Mouse (Mus musculus): Measurements from ENCODE around the gene Jpt1. TPM values are rescaled to one million over a fixed set of nuclear protein-coding genes. Genes with fewer than 3 reads are reported as not detected.
"Not testable (repeated sequence)": the region's sequence is repeated elsewhere in the genome, so short reads cannot be mapped to it uniquely, and the experiment has no call there.

Jpt1 gene
- total and polyA plus RNA-seq, 2 experiments, result 14.1 to 28.4 TPM

DNA sequence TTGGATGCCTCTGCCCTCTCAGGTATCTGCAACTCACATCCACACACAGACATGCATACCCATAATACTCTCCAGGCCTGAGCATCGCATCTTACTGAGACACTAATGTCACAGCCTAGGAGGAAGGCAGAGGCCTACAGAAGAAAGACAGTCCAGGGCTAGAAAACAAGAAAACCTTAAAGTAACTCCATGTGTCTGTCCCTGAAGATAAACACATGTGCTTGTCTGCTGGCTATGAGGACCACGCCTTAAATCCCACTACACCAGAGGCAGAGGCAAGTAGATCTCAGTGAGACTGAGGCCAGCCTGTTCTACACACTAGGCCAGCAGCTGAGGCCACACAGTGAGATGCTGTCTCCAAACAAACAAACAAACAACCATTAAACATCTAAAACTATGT, 3.1 kb downstream of the Jpt1 start:
- no peak overlapping the region for H3K27ac ChIP-seq (replicated peaks; ENCODE audit: insufficient read depth, low read depth, low read length)
- H3K36me3 ChIP-seq (ENCODE audit: control insufficient read depth, insufficient read depth, low read length), result no peaks in the 10 kb centered on the region
- no peaks in the 10 kb centered on the region for H3K27me3 ChIP-seq (ENCODE audit: control insufficient read depth, insufficient read depth, low read length)
- H3K4me3 ChIP-seq (ENCODE audit: insufficient read depth, low read depth, low read length), result no peak overlapping the region
- H3K4me1 ChIP-seq (ENCODE audit: control insufficient read depth, insufficient read depth, low read length), result peaks cover 13% of the 10 kb centered on the region
- 98% methylated on average over 2 of the region's 2 CpGs for WGBS
- TF ChIP-seq POLR2A (IDR thresholded peaks at IDR 0.05; ENCODE audit: extremely low read depth, insufficient read depth, low read length), result no peak
- no peak overlapping the region for H3K9ac ChIP-seq (ENCODE audit: low read depth, low read length)
- no peak for DNase-seq (ENCODE audit: extremely low read depth, low read depth, low spot score)
- peaks cover 8% of the 10 kb centered on the region; the same call in 1 of the 2 replicates for H3K79me2 ChIP-seq (ENCODE audit: control insufficient read depth, insufficient read depth, low read length)

DNA sequence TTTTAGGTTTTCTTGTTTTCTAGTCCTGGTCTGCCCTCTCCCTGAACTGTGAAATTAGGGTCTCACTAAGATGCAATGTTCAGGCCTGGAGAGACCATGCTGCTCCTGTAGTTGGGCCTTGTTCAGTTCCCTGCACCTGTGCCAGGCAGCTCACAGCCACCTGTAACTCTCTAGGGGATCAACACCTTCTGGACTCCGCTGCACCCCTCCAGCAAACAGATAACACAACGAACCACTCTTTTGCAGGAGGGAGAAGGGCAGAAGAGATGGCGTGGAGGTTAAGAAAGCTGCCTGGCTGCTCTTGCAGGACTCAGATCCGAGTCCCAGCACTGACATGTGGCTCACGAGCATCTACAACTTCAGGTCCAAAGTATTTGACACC, 3.7 kb downstream of the Jpt1 start:
- TF ChIP-seq POLR2A (IDR thresholded peaks at IDR 0.05; ENCODE audit: extremely low read depth, insufficient read depth, low read length), result no peak
- no peak for TF ChIP-seq CTCF (IDR thresholded peaks at IDR 0.05; ENCODE audit: low read depth, low read length)
- no peak overlapping the region for H3K9ac ChIP-seq (ENCODE audit: low read depth, low read length)
- H3K36me3 ChIP-seq (ENCODE audit: control insufficient read depth, insufficient read depth, low read length), result no peaks in the 10 kb centered on the region
- H3K27ac ChIP-seq (replicated peaks; ENCODE audit: insufficient read depth, low read depth, low read length), result no peak overlapping the region
- peaks cover 13% of the 10 kb centered on the region for H3K4me1 ChIP-seq (ENCODE audit: control insufficient read depth, insufficient read depth, low read length)
- H3K4me3 ChIP-seq (ENCODE audit: insufficient read depth, low read depth, low read length), result no peak overlapping the region
- no peaks in the 10 kb centered on the region for H3K27me3 ChIP-seq (ENCODE audit: control insufficient read depth, insufficient read depth, low read length)
- DNase-seq (ENCODE audit: extremely low read depth, low read depth, low spot score), result no peak
- 91% methylated on average over 5 of the region's 5 CpGs for WGBS
- peaks cover 8% of the 10 kb centered on the region; the same call in 1 of the 2 replicates for H3K79me2 ChIP-seq (ENCODE audit: control insufficient read depth, insufficient read depth, low read length)

DNA sequence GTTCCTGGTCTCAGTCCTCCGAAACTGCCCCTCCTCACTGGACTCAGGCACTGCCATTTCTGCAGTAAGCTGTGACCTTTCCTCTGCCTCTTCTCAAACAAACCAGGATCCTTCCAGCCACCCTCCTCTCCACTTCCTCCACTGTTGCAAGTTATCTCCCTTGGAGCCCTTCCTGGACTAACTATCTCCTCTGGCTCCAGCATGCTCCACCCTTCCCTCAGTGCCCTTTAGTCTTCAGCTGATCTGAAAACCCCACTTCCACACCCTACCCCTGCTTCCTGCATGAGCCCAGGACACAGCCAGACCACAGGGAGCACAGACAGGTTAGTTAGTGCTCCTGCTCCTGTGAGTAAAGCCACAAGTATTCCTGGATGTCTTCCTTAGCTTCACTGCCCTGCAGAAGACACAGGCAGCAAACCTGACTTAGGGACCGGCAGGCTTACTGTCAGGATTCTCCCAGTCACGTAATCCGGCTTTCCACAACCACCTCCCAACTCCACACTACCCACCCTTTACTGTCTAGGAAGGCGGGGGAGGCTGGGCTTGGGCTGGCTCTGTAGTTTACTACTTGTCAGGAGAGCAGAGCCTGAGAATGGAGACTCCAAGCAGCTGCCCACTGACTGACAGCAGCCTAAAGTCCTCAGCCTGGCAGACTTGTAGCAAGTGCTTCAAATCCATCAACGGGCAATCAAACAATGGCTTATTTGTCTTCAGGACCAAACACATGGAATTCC, 4.2 kb downstream of the Jpt1 start:
- DNase-seq (ENCODE audit: extremely low read depth, low read depth, low spot score), result peak; percentile 28
- H3K79me2 ChIP-seq (ENCODE audit: control insufficient read depth, insufficient read depth, low read length), result peaks cover 8% of the 10 kb centered on the region; the same call in 1 of the 2 replicates
- H3K4me3 ChIP-seq (ENCODE audit: insufficient read depth, low read depth, low read length), result no peak overlapping the region
- no peaks in the 10 kb centered on the region for H3K36me3 ChIP-seq (ENCODE audit: control insufficient read depth, insufficient read depth, low read length)
- H3K4me1 ChIP-seq (ENCODE audit: control insufficient read depth, insufficient read depth, low read length), result peaks cover 13% of the 10 kb centered on the region
- H3K27me3 ChIP-seq (ENCODE audit: control insufficient read depth, insufficient read depth, low read length), result no peaks in the 10 kb centered on the region
- WGBS, result 70% methylated on average over 6 of the region's 6 CpGs
- peak overlapping the region; percentile 1 for H3K27ac ChIP-seq (replicated peaks; ENCODE audit: insufficient read depth, low read depth, low read length)
- TF ChIP-seq CTCF (IDR thresholded peaks at IDR 0.05; ENCODE audit: low read depth, low read length), result no peak
- TF ChIP-seq POLR2A (IDR thresholded peaks at IDR 0.05; ENCODE audit: extremely low read depth, insufficient read depth, low read length), result no peak
- H3K9ac ChIP-seq (ENCODE audit: low read depth, low read length), result no peak overlapping the region

DNA sequence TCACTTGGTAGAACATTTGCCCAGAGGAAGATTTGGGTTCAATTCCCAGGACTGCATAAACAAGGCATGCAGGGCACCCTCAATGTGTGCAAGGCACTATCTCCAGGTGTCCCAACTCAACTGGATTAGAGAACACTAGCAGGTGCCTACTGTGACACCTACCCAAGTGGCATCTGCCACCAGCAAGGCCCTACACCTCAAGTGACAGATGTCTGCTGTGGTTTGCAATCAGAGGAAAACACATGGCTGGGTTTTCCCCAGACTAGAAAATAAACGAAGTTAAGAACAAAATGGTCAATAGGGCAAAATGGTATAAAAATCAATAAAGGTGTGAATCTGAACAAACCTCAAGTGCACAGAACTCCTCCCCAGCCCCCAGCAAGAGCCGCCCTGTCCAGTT, 6.1 kb downstream of the Jpt1 start:
- no peak overlapping the region for H3K4me3 ChIP-seq (ENCODE audit: insufficient read depth, low read depth, low read length)
- no peaks in the 10 kb centered on the region for H3K36me3 ChIP-seq (ENCODE audit: control insufficient read depth, insufficient read depth, low read length)
- no peak for TF ChIP-seq CTCF (IDR thresholded peaks at IDR 0.05; ENCODE audit: low read depth, low read length)
- TF ChIP-seq POLR2A (IDR thresholded peaks at IDR 0.05; ENCODE audit: extremely low read depth, insufficient read depth, low read length), result no peak
- H3K27ac ChIP-seq (replicated peaks; ENCODE audit: insufficient read depth, low read depth, low read length), result no peak overlapping the region
- H3K9ac ChIP-seq (ENCODE audit: low read depth, low read length), result no peak overlapping the region
- peak; percentile 24 for DNase-seq (ENCODE audit: extremely low read depth, low read depth, low spot score)
- H3K4me1 ChIP-seq (ENCODE audit: control insufficient read depth, insufficient read depth, low read length), result peaks cover 11% of the 10 kb centered on the region
- peaks cover 5% of the 10 kb centered on the region; the same call in 1 of the 2 replicates for H3K79me2 ChIP-seq (ENCODE audit: control insufficient read depth, insufficient read depth, low read length)
- H3K27me3 ChIP-seq (ENCODE audit: control insufficient read depth, insufficient read depth, low read length), result no peaks in the 10 kb centered on the region
- WGBS, result 37% methylated on average over 2 of the region's 2 CpGs

DNA sequence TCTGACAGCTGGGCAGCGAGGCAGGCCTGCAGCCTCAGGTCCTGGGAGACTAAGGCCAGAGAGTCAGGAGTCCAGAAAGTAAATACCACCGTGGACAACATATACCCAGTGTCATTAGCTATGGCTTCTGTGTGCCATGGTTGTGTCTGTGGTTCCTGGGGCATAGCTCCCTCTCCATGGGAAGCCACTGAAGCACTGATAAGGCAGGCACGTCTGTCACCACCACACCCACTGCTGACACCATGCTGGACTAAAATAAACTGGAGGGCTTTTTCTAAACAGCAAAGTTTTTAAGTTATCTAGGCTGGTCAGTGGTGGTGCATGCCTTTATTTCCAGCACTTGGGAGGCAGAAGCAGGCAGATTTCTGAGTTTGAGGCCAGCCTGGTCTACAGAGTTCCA, 7.6 kb downstream of the Jpt1 start:
- Histone ChIP-seq H3K27ac (replicated peaks; ENCODE audit: insufficient read depth, low read depth, low read length) (no peak overlapping the region), H3K4me1 (ENCODE audit: control insufficient read depth, insufficient read depth, low read length) (peaks cover 11% of the 10 kb centered on the region), H3K9ac (ENCODE audit: low read depth, low read length) (no peak overlapping the region), H3K36me3 (ENCODE audit: control insufficient read depth, insufficient read depth, low read length) (0 out of 2 replicates have a peak, but pooled peaks cover 3% of the 10 kb centered on the region), H3K79me2 (ENCODE audit: control insufficient read depth, insufficient read depth, low read length) (peaks cover 5% of the 10 kb centered on the region; the same call in 1 of the 2 replicates), H3K4me3 (ENCODE audit: insufficient read depth, low read depth, low read length) (no peak overlapping the region), H3K27me3 (ENCODE audit: control insufficient read depth, insufficient read depth, low read length) (no peaks in the 10 kb centered on the region)
- TF ChIP-seq POLR2A (IDR thresholded peaks at IDR 0.05; ENCODE audit: extremely low read depth, insufficient read depth, low read length) (no peak), CTCF (IDR thresholded peaks at IDR 0.05; ENCODE audit: low read depth, low read length) (no peak)
- 70% methylated on average over 3 of the region's 3 CpGs for WGBS
- no peak for DNase-seq (ENCODE audit: extremely low read depth, low read depth, low spot score)

DNA sequence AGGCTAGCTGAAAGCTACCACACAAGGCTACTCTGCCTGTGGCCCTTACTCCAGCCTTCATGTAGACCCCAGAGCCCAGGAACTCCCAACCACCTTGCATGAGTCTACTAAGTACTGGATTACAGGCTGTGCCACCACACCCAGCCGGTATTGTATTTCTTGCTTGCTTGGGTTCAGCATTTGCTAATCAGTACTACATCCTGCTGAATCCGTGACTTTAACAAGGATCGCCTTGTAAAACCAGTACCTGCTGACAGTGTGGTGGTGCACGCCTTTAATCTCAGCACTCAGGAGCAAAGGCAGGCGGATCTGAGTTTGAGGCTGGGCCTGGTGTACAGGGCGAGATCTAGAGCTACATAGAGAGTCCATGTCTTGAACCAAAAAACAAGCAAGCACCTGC, 11.6 kb downstream of the Jpt1 start:
- TF ChIP-seq POLR2A (IDR thresholded peaks at IDR 0.05; ENCODE audit: extremely low read depth, insufficient read depth, low read length) (no peak), CTCF (IDR thresholded peaks at IDR 0.05; ENCODE audit: low read depth, low read length) (no peak)
- no peaks in the 10 kb centered on the region for H3K27me3 ChIP-seq (ENCODE audit: control insufficient read depth, insufficient read depth, low read length)
- H3K36me3 ChIP-seq (ENCODE audit: control insufficient read depth, insufficient read depth, low read length), result peaks cover 3% of the 10 kb centered on the region; the same call in 1 of the 2 replicates
- peaks cover 5% of the 10 kb centered on the region; the same call in 1 of the 2 replicates for H3K79me2 ChIP-seq (ENCODE audit: control insufficient read depth, insufficient read depth, low read length)
- H3K27ac ChIP-seq (replicated peaks; ENCODE audit: insufficient read depth, low read depth, low read length), result no peak overlapping the region
- H3K4me1 ChIP-seq (ENCODE audit: control insufficient read depth, insufficient read depth, low read length), result no peaks in the 10 kb centered on the region
- H3K9ac ChIP-seq (ENCODE audit: low read depth, low read length), result no peak overlapping the region
- H3K4me3 ChIP-seq (ENCODE audit: insufficient read depth, low read depth, low read length), result no peak overlapping the region
- no peak for DNase-seq (ENCODE audit: extremely low read depth, low read depth, low spot score)
- 84% methylated on average over 6 of the region's 6 CpGs for WGBS

DNA sequence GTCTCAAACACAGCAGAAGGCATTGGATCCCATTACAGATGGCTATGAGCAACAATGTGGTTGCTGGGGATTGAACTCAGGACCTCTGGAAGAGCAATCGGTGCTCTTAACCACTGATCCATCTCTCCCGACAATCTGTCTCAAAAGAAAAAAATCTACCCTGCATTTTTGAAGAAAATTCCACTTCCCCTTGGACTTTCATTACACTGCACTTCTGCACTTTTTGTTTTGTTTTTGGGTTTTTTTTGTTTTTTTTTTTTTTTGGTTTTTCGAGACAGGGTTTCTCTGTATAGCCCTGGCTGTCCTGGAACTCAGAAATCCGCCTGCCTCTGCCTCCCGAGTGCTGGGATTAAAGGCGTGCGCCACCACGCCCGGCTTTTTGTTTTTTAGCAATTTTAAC, 17.6 kb downstream of the Jpt1 start:
- H3K79me2 ChIP-seq (ENCODE audit: control insufficient read depth, insufficient read depth, low read length); H3K27ac ChIP-seq (replicated peaks; ENCODE audit: insufficient read depth, low read depth, low read length); H3K9ac ChIP-seq (ENCODE audit: low read depth, low read length); DNase-seq (ENCODE audit: extremely low read depth, low read depth, low spot score); H3K27me3 ChIP-seq (ENCODE audit: control insufficient read depth, insufficient read depth, low read length); H3K36me3 ChIP-seq (ENCODE audit: control insufficient read depth, insufficient read depth, low read length); H3K4me3 ChIP-seq (ENCODE audit: insufficient read depth, low read depth, low read length); H3K4me1 ChIP-seq (ENCODE audit: control insufficient read depth, insufficient read depth, low read length): not testable (repeated sequence)
- 89% methylated on average over 9 of the region's 9 CpGs for WGBS
